Mouse (Mus musculus): ENCODE measurements around the gene Zdhhc17. TPM values are rescaled to one million over a fixed set of nuclear protein-coding genes. Genes with fewer than 3 reads are reported as not detected.
A peak's percentile ranks its signal among the peaks of the same experiment; 100 is the strongest.

The Zdhhc17 gene
- total and polyA plus RNA-seq, 3 experiments = 5.8 to 8.0 (median 7.3) TPM

GRCm38 (mm10) chr10:110919531-110920343 lies 90.2 kb downstream of the Zdhhc17 start, which contains the start of gene Csrp2:
TSS of gene Csrp2 (plus strand) at chr10:110919789.
- no peak within 1 kb of the TSS for H3K9ac ChIP-seq (ENCODE audit: insufficient read depth, low read depth)
- no peaks in the 10 kb centered on the region for H3K27me3 ChIP-seq (replicated peaks)
- peak within 1 kb of the TSS; percentile 79 for H3K4me2 ChIP-seq (ENCODE audit: insufficient read depth, low read depth, poor library complexity, severe bottlenecking)
- H3K36me3 ChIP-seq (replicated peaks in 1 of 2; ENCODE audit: control insufficient read depth in 1 of 2, insufficient read depth in 1 of 2, low read length in 1 of 2) = no peaks in the 10 kb centered on the region
- no peaks in the 10 kb centered on the region for H3K4me1 ChIP-seq (ENCODE audit: control insufficient read depth in 1 of 2, insufficient read depth in 2 of 2)
- dilution Hi-C loops (cut with MboI; ENCODE audit: extremely low pct_ligation_motif_present, extremely low pct_unique_long_range_greater_than_20kb, low sequenced_read_pairs) (no loop called here), in situ Hi-C loops (cut with MboI; ENCODE audit: low pct_ligation_motif_present, low pct_unique_long_range_greater_than_20kb, low sequenced_read_pairs) (no loop called here)
- DNase-seq (ENCODE audit: extremely low read depth) = peak; percentile 22
- no peaks in the 10 kb centered on the region for H3K79me2 ChIP-seq (replicated peaks; ENCODE audit: control insufficient read depth, extremely low read depth, insufficient read depth, poor library complexity, severe bottlenecking)
- TF ChIP-seq CHD2 (IDR thresholded peaks at IDR 0.05; ENCODE audit: low read length) = no peak
- TF ChIP-seq TBP (conservative IDR thresholded peaks at IDR 0.05; ENCODE audit: low read depth, low read length) = 0 out of 2 replicates have a peak, but pooled peaks have one; percentile 48
- TF ChIP-seq MAZ (IDR thresholded peaks at IDR 0.05; ENCODE audit: low read depth, low read length) = no peak
- H3K9me3 ChIP-seq (replicated peaks; ENCODE audit: low read length) = peaks cover 5% of the 10 kb centered on the region
- peak within 1 kb of the TSS in 2 of 3 experiments; percentile 30 to 31 for H3K4me3 ChIP-seq (replicated peaks in 1 of 3; ENCODE audit: low read depth in 2 of 3, low read length in 2 of 3, poor library complexity in 1 of 3)
- no peak within 1 kb of the TSS for H3K27ac ChIP-seq (ENCODE audit: insufficient read depth, low read depth)

- peaks cover 5% of the 10 kb centered on the region for H3K9me3 ChIP-seq (replicated peaks; ENCODE audit: low read length)
- no peak overlapping the region for H3K4me2 ChIP-seq (ENCODE audit: insufficient read depth, low read depth, poor library complexity, severe bottlenecking)
- H3K4me3 ChIP-seq (replicated peaks in 1 of 3; ENCODE audit: low read depth in 2 of 3, low read length in 2 of 3, poor library complexity in 1 of 3) = no peak overlapping the region
- dilution Hi-C loops (cut with MboI; ENCODE audit: extremely low pct_ligation_motif_present, extremely low pct_unique_long_range_greater_than_20kb, low sequenced_read_pairs) = no loop called here
- DNase-seq (ENCODE audit: extremely low read depth) = no peak
- H3K9ac ChIP-seq (ENCODE audit: insufficient read depth, low read depth) = no peak overlapping the region
- H3K79me2 ChIP-seq (replicated peaks; ENCODE audit: control insufficient read depth, extremely low read depth, insufficient read depth, poor library complexity, severe bottlenecking) = no peaks in the 10 kb centered on the region
- in situ Hi-C loops (cut with MboI; ENCODE audit: low pct_ligation_motif_present, low pct_unique_long_range_greater_than_20kb, low sequenced_read_pairs) = no loop called here
- no peaks in the 10 kb centered on the region for H3K36me3 ChIP-seq (replicated peaks in 1 of 2; ENCODE audit: control insufficient read depth in 1 of 2, insufficient read depth in 1 of 2, low read length in 1 of 2)
- H3K4me1 ChIP-seq (ENCODE audit: control insufficient read depth in 1 of 2, insufficient read depth in 2 of 2) = no peaks in the 10 kb centered on the region
- TF ChIP-seq USF2 (conservative IDR thresholded peaks at IDR 0.05; ENCODE audit: low read depth, low read length) (no peak), CHD1 (IDR thresholded peaks at IDR 0.05; ENCODE audit: low read depth, low read length) (no peak), ZC3H11A (IDR thresholded peaks at IDR 0.05; ENCODE audit: low read depth, low read length) (no peak), USF1 (IDR thresholded peaks at IDR 0.05; ENCODE audit: low read depth, low read length) (no peak), NRF1 (IDR thresholded peaks at IDR 0.05; ENCODE audit: low read depth, low read length) (no peak), CTCF (conservative IDR thresholded peaks at IDR 0.05 in 1 of 2, IDR thresholded peaks at IDR 0.05 in 1 of 2; ENCODE audit: low read depth in 2 of 2, low read length in 2 of 2) (no peak), ETS1 (conservative IDR thresholded peaks at IDR 0.05; ENCODE audit: low read depth, low read length) (no peak), NELFE (IDR thresholded peaks at IDR 0.05; ENCODE audit: low read depth, low read length) (no peak), MYC (IDR thresholded peaks at IDR 0.05; ENCODE audit: low read depth, low read length) (no peak)
- H3K27me3 ChIP-seq (replicated peaks) = no peaks in the 10 kb centered on the region
- no peak overlapping the region for H3K27ac ChIP-seq (ENCODE audit: insufficient read depth, low read depth)
Measured at GRCm38 (mm10) chr10:110918414-110919391, 91.2 kb downstream of the Zdhhc17 start.
